Mouse (Mus musculus) activated CD4-positive, CD25-positive, alpha-beta regulatory T cell, adult 9 weeks (primary cell): ENCODE results near the gene Hebp1. TPM values are rescaled to one million over a fixed set of nuclear protein-coding genes. Genes with fewer than 3 reads are reported as not detected.

Source experiments
- polyA plus RNA-seq: library from polyadenylated mRNA; unstranded; fragments of 100-300 nt; shearing (Covaris generic); gene quantifications from one replicate; pipeline ENCODE4 v1.2.1, GENCODE M21; 2017

The Hebp1 gene
- polyA plus RNA-seq = not detected

GRCm38 (mm10) chr6:135197921-135198532, at the start of gene Hebp1, which contains the start of gene Fam234b:
Hebp1 (minus strand) TSS chr6:135198022.
Fam234b (plus strand) TSS chr6:135197977.

GRCm38 (mm10) chr6:135118183-135118582, 79.6 kb downstream of the Hebp1 start, which contains the start of gene Gprc5d:
Gprc5d (minus strand) TSS chr6:135118283.

Other genes starting within 250 kb of the Hebp1 start
- 0.17 TPM for gene Apold1, start 216.3 kb downstream of the Hebp1 start, polyA plus RNA-seq
- 154 TPM for gene Ddx47, start 186.4 kb downstream of the Hebp1 start, polyA plus RNA-seq
- 1.1 TPM for gene Gprc5a, start 132.4 kb downstream of the Hebp1 start, polyA plus RNA-seq
- not detected for gene Gprc5d, start 79.7 kb downstream of the Hebp1 start, polyA plus RNA-seq
- gene Fam234b, start within 50 bp of the Hebp1 start, polyA plus RNA-seq = 20.8 TPM
- gene Gsg1, start 56.3 kb upstream of the Hebp1 start, polyA plus RNA-seq = not detected
- not detected for gene Pbp2, start 112.4 kb upstream of the Hebp1 start, polyA plus RNA-seq
- 1.7 TPM for gene Emp1, start 164.5 kb upstream of the Hebp1 start, polyA plus RNA-seq